Mouse (Mus musculus) ES-E14 (cell line): ENCODE data around the gene Macrod2.

ENCODE experiments used
- HCFC1 ChIP-seq: IDR thresholded peaks from 2 replicates; pipeline ENCODE4 v1.6.1; 2012; ENCODE audit warnings: low read length, inconsistent platforms, borderline replicate concordance; ENCODE audit not compliant: insufficient read depth
- MAFK ChIP-seq: IDR thresholded peaks from 2 replicates; pipeline ENCODE4 v1.6.1; 2014; ENCODE audit warnings: mild to moderate bottlenecking, low read depth, low read length, inconsistent platforms; ENCODE audit not compliant: insufficient read depth
- ZNF384 ChIP-seq: IDR thresholded peaks from 2 replicates; pipeline ENCODE4 v1.6.1; 2012; ENCODE audit warnings: low read depth, low read length, inconsistent platforms

DNA sequence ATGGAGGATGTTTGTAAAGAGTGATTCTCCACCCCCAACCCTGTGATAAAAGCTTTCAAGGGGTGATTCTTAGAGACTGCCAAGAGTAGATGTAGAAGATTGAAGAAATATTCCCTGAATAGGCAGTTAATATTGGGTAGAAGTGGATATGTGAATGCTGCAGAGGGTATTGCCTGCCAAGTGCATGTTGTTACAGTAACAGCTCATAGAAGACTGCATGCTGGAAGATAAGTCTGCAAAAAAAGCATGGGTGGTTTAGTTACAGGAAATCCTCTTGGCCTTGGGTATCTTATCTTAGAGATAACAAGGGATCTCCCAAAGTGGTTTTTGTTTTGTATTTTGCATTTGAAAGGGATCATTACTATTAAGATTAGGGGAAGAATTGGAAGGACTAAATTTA, 30.7 kb downstream of the Macrod2 start:
- TF ChIP-seq MAFK: no peak
- TF ChIP-seq ZNF384: no peak
- TF ChIP-seq HCFC1: no peak
